Mouse (Mus musculus): ENCODE data around the gene Lhx9. TPM values are rescaled to one million over a fixed set of nuclear protein-coding genes. Genes with fewer than 3 reads are reported as not detected.
"Not testable (repeated sequence)": the region's sequence is repeated elsewhere in the genome, so short reads cannot be mapped to it uniquely, and the experiment has no call there.

Gene Lhx9
- polyA plus RNA-seq (2016; fragmentation: Nextera tagmentation; extraction: Ambion mirVana), result 1.4 and 2.1 TPM in 2 replicates

DNA sequence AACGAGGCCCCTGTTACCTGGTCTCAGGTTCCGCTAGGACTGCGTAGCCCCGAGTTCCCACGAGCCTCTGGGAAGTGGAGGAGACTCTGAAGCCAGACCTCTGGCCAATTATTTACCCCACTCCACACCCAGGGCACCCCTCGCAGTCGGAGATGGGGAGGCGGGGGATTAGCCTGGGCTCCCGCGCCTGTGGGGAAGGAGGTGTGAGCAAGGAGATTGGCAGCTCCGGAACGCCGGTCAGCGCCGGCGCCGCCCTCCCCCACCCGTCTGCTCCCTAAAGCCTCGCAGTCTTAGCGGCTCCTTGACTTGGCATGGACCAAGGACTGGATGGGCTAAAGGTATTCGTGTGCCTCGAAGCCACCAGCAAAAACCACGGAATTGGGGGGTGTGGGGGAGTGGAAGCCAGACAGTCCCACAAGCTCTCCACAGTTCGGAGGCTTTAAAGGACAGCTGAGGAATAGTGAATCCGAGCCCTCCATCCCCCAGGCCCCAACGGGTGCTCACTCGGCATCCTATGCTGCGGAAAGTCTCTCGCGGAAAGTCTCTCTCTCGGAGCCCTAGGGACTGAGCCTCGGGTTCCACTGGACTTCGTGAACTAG is at the start of gene Lhx9:
Lhx9 (minus strand) TSS at position 67 of the 599 bp plus-strand sequence.
- DNase-seq (ENCODE audit: low spot score), result peak; percentile 70
- Histone ChIP-seq H3K4me3 (peak within 1 kb of the TSS; percentile 53), H3K36me3 (replicated peaks) (peaks cover 11% of the 10 kb centered on the region), H3K27ac (replicated peaks) (no peak within 1 kb of the TSS), H3K27me3 (replicated peaks; ENCODE audit: low read depth, poor library complexity, severe bottlenecking) (peaks cover 85% of the 10 kb centered on the region), H3K9me3 (no peaks in the 10 kb centered on the region), H3K4me1 (peaks cover 38% of the 10 kb centered on the region)
- WGBS, result under 1% methylated on average over 33 of the region's 33 CpGs

GRCm38 (mm10) chr1:138896088-138896487 is 47.7 kb upstream of the Lhx9 start:
- no peak overlapping the region for H3K27ac ChIP-seq (replicated peaks)
- no peak overlapping the region for H3K4me3 ChIP-seq
- no peaks in the 10 kb centered on the region for H3K9me3 ChIP-seq
- no peak for DNase-seq (ENCODE audit: low spot score)
- 80% methylated on average over 3 of the region's 3 CpGs for WGBS
- no peaks in the 10 kb centered on the region for H3K4me1 ChIP-seq
- no peaks in the 10 kb centered on the region for H3K36me3 ChIP-seq (replicated peaks)
- H3K27me3 ChIP-seq (replicated peaks; ENCODE audit: low read depth, poor library complexity, severe bottlenecking), result no peaks in the 10 kb centered on the region

GRCm38 (mm10) chr1:138877470-138878254 is 29.3 kb upstream of the Lhx9 start:
- no peaks in the 10 kb centered on the region for H3K36me3 ChIP-seq (replicated peaks)
- H3K27me3 ChIP-seq (replicated peaks; ENCODE audit: low read depth, poor library complexity, severe bottlenecking), result no peaks in the 10 kb centered on the region
- H3K4me3 ChIP-seq, result no peak overlapping the region
- DNase-seq (ENCODE audit: low spot score), result no peak
- H3K4me1 ChIP-seq, result no peaks in the 10 kb centered on the region
- no peak overlapping the region for H3K27ac ChIP-seq (replicated peaks)
- H3K9me3 ChIP-seq, result no peaks in the 10 kb centered on the region
- 93% methylated on average over 14 of the region's 14 CpGs for WGBS

DNA sequence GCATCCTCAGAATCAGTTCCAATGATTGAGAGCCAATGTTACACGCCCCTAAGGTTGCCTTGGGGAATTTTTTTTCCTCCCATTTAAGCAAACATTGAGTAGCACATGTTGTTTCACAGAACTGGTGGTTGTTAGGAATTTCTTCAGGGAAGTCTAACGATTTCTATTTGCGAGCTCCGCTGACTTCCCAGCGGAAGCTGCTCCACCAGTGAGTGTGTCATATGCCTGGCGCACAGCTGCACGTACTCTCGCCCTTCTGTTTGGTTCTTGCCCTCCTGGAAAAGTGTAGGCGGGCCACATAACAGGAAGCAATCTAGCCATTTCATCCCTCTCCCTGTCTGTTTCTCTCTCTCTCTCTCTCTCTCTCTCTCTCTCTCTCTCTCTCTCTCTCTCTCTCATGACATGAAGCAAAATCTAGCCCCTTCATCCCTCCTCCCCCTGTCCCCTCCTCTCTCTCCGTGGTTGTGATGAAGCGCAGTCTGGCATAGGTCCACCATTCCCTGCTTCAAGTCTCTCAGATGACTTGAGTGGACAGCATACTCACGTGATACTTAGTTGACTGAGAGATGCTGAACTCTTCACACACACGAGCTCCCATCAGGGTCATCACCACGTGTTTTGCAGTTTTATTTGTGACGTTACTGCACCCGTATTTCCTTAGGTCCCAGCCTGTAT is 28.1 kb upstream of the Lhx9 start:
- WGBS, result 75% methylated on average over 16 of the region's 16 CpGs
- peak; percentile 14 for DNase-seq (ENCODE audit: low spot score)

DNA sequence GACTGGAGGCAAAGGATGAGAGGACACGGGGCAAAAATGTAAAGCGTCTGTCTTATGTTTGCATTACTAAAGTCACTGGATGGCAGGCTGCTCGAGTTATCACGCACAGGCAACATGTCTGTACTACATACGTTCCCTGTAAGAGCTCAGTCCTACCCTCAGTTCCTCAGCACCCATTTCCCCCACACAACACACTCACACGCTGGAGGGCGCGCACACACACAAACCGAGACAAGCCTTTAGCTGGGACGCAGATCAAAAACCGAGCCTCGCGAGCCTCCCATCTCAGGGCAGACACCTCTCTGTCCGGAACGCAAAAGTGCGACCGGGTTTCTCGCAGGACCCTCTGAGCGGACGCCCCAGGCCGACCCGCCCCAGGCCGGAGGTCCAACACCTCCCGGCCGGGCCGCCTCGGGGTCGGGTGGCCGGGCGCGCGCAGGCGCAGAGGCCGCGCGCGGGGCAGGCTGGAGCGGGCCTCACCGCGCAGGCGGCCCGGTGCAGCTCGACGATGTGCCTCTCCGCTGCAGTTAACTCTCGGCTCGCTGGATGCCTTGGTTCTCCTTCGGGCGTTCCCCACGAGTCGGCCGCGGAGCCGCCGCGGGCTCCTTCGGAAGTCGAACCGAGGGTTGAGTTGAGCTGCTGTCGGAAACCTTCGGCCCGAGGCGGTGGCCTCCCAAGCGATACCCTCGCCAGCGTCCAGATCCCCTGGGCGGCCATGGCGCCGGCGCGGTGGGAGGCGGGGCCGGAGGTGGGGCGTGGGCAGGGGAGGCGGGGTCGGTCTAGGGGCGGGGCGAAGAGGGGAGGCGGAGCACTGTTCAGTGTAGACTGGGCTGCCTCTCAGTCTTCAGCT is 7.9 kb upstream of the Lhx9 start, which contains the start of gene 2310009B15Rik:
2310009B15Rik (minus strand) TSS at position 752 of the 850 bp plus-strand sequence.
- WGBS, result under 1% methylated on average over 58 of the region's 79 CpGs
- not testable (repeated sequence) for H3K36me3 ChIP-seq (replicated peaks); H3K4me1 ChIP-seq; H3K9me3 ChIP-seq; H3K27me3 ChIP-seq (replicated peaks; ENCODE audit: low read depth, poor library complexity, severe bottlenecking)
- Histone ChIP-seq H3K27ac (replicated peaks) (peak within 1 kb of the TSS; percentile 87), H3K4me3 (peak within 1 kb of the TSS; percentile 57)
- DNase-seq (ENCODE audit: low spot score), result peak; percentile 93

More for the DNA sequence above, 28.1 kb upstream of the Lhx9 start:
- no peak overlapping the region for H3K27ac ChIP-seq (replicated peaks)
- H3K4me1 ChIP-seq, result no peaks in the 10 kb centered on the region
- no peaks in the 10 kb centered on the region for H3K9me3 ChIP-seq
- H3K36me3 ChIP-seq (replicated peaks), result no peaks in the 10 kb centered on the region
- H3K27me3 ChIP-seq (replicated peaks; ENCODE audit: low read depth, poor library complexity, severe bottlenecking), result no peaks in the 10 kb centered on the region
- H3K4me3 ChIP-seq, result no peak overlapping the region

- Histone ChIP-seq H3K36me3 (replicated peaks) (peaks cover 11% of the 10 kb centered on the region), H3K27ac (replicated peaks) (no peak overlapping the region), H3K4me1 (peaks cover 40% of the 10 kb centered on the region), H3K27me3 (replicated peaks; ENCODE audit: low read depth, poor library complexity, severe bottlenecking) (peaks cover 63% of the 10 kb centered on the region), H3K9me3 (no peaks in the 10 kb centered on the region), H3K4me3 (no peak overlapping the region)
- DNase-seq (ENCODE audit: low spot score), result no peak
- WGBS, result 89% methylated on average over 1 of the region's 1 CpGs
These were observed 2.4 kb upstream of the Lhx9 start for GRCm38 (mm10) chr1:138850823-138851222.

DNA sequence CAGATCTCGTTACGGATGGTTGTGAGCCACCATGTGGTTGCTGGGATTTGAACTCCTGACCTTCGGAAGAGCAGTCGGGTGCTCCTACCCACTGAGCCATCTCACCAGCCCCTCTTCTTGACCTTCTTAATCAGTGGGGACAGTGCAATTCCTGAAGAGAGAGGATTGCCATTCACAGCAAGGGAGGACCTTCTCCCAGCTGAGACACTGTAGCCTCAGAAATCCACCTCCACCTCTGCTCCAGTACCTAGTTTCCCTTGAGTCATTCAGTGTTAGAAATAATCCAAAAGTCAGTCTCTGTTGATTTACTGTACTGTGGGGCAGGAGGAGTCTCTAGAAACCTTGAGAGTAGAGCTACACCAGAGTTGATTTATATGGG is 1.8 kb upstream of the Lhx9 start:
- H3K4me1 ChIP-seq, result peaks cover 37% of the 10 kb centered on the region
- DNase-seq (ENCODE audit: low spot score), result no peak
- no peak overlapping the region for H3K27ac ChIP-seq (replicated peaks)
- no peaks in the 10 kb centered on the region for H3K9me3 ChIP-seq
- peaks cover 11% of the 10 kb centered on the region for H3K36me3 ChIP-seq (replicated peaks)
- H3K4me3 ChIP-seq, result no peak overlapping the region
- WGBS, result 40% methylated on average over 4 of the region's 4 CpGs
- peaks cover 70% of the 10 kb centered on the region for H3K27me3 ChIP-seq (replicated peaks; ENCODE audit: low read depth, poor library complexity, severe bottlenecking)

DNA sequence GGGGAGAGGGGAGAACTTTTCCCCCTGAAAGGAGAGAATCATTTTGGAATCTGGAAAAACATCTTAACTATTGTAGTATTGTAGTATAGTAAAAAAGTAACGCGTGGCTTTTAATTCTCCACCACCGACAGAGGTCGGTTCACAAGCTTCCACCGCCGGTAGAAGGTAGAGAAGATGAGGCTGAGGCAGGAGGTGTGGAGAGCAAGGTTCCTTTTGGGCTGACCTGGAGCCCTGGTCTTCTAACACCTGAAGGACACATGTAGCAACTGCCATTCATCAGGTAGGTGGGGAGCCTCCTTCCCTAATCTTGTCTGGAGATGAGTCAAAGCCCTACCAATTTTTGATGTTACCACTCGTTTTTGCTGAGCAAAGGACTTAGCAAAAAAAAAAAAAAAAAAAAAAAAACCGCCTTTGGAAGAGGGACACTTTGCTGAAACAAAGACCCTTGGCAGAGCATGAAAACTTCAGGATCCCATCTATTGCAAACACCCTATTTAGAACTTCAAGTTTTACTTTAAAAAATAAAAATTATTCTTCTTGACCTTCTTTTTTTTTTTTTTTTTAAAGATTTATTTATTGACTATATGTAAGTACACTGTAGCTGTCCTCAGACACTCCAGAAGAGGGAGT is 1.3 kb upstream of the Lhx9 start:
- no peak for DNase-seq (ENCODE audit: low spot score)
- 4% methylated on average over 8 of the region's 8 CpGs for WGBS

GRCm38 (mm10) chr1:138848026-138848425 is 351 bp downstream of the Lhx9 start:
- DNase-seq (ENCODE audit: low spot score), result peak; percentile 53
- no peak overlapping the region for H3K27ac ChIP-seq (replicated peaks)
- WGBS, result under 1% methylated on average over 16 of the region's 16 CpGs
- peaks cover 91% of the 10 kb centered on the region for H3K27me3 ChIP-seq (replicated peaks; ENCODE audit: low read depth, poor library complexity, severe bottlenecking)
- H3K9me3 ChIP-seq, result no peaks in the 10 kb centered on the region
- H3K36me3 ChIP-seq (replicated peaks), result peaks cover 11% of the 10 kb centered on the region
- H3K4me1 ChIP-seq, result peaks cover 43% of the 10 kb centered on the region
- H3K4me3 ChIP-seq, result peak overlapping the region; percentile 53

More for the DNA sequence above, 1.3 kb upstream of the Lhx9 start:
- peaks cover 32% of the 10 kb centered on the region for H3K4me1 ChIP-seq
- H3K9me3 ChIP-seq, result no peaks in the 10 kb centered on the region
- H3K4me3 ChIP-seq, result no peak overlapping the region
- H3K27me3 ChIP-seq (replicated peaks; ENCODE audit: low read depth, poor library complexity, severe bottlenecking), result peaks cover 75% of the 10 kb centered on the region
- no peak overlapping the region for H3K27ac ChIP-seq (replicated peaks)
- H3K36me3 ChIP-seq (replicated peaks), result peaks cover 11% of the 10 kb centered on the region

- H3K27ac ChIP-seq (replicated peaks), result no peak overlapping the region
- DNase-seq (ENCODE audit: low spot score), result peak; percentile 48
- WGBS, result under 1% methylated on average over 21 of the region's 21 CpGs
- peaks cover 50% of the 10 kb centered on the region for H3K4me1 ChIP-seq
- peaks cover 11% of the 10 kb centered on the region for H3K36me3 ChIP-seq (replicated peaks)
- peak overlapping the region; percentile 37 for H3K4me3 ChIP-seq
- peaks cover 95% of the 10 kb centered on the region for H3K27me3 ChIP-seq (replicated peaks; ENCODE audit: low read depth, poor library complexity, severe bottlenecking)
- H3K9me3 ChIP-seq, result no peaks in the 10 kb centered on the region
These were observed 1.2 kb downstream of the Lhx9 start for GRCm38 (mm10) chr1:138847146-138847545.

DNA sequence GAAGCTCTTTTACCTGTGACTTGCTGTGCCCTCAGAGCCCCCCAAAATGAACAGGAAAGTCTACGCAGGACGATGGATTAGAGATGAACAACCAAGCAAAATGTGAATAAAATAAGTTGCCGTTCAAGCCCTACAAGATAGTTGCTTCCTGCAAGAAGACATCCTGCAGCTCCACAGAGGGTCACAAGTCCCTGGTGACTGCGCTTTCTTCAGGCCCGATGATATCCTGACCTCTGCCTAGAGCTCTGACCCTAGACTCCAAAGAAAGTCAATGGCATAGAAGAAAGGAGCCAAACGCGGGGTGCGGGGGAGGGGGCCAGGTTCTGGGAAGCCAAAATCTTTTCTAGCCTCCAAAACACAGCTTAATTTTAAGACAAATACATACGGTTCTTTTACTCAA is 1.8 kb downstream of the Lhx9 start:
- H3K9me3 ChIP-seq, result no peaks in the 10 kb centered on the region
- peaks cover 98% of the 10 kb centered on the region for H3K27me3 ChIP-seq (replicated peaks; ENCODE audit: low read depth, poor library complexity, severe bottlenecking)
- H3K4me3 ChIP-seq, result no peak overlapping the region
- peaks cover 7% of the 10 kb centered on the region for H3K36me3 ChIP-seq (replicated peaks)
- 2% methylated on average over 9 of the region's 9 CpGs for WGBS
- H3K4me1 ChIP-seq, result peaks cover 56% of the 10 kb centered on the region
- no peak overlapping the region for H3K27ac ChIP-seq (replicated peaks)
- DNase-seq (ENCODE audit: low spot score), result peak; percentile 44

Data from embryonic facial prominence, embryonic 10.5 days (tissue).